Mouse (Mus musculus) frontal cortex, adult 2 months (tissue): ENCODE measurements at regions not wholly inside any gene's neighbourhood (a gene's known extent, or its start where the extent isn't known, plus 50 kb on each side); places are given as distances from the start of the nearest gene placed in this dataset.
A peak's percentile ranks its signal among the peaks of the same experiment; 100 is the strongest.

ENCODE experiments used
- DNase-seq, 2 experiments: peaks; one replicate each; pipeline ENCODE4 v3.0.0; 2022; ENCODE audit warnings: low spot score in 1 of 2; ENCODE audit errors: extremely low spot score in 1 of 2

GRCm38 (mm10) chr14:72226946-72227345, 264.7 kb downstream of the Gm9195 start:
- DNase-seq = no peak

GRCm38 (mm10) chr14:72222836-72223235, 268.8 kb downstream of the Gm9195 start:
- DNase-seq = no peak

- no peak for DNase-seq
Observed at GRCm38 (mm10) chr14:72219523-72219922, 272.1 kb downstream of the Gm9195 start.

- no peak for DNase-seq
Observed at GRCm38 (mm10) chr14:72200307-72200706, 291.3 kb downstream of the Gm9195 start.

- DNase-seq = no peak
Observed at GRCm38 (mm10) chr14:72199900-72200299, 291.7 kb downstream of the Gm9195 start.

- no peak for DNase-seq
Observed at GRCm38 (mm10) chr14:72197972-72198371, 293.7 kb downstream of the Gm9195 start.

GRCm38 (mm10) chr14:72187329-72187984, 304.2 kb downstream of the Gm9195 start:
- peak; percentile 27 to 69 for DNase-seq

- no peak for DNase-seq
Observed at GRCm38 (mm10) chr14:72175751-72176150, 315.9 kb downstream of the Gm9195 start.

- no peak for DNase-seq
Observed at GRCm38 (mm10) chr14:72172549-72173405, 318.9 kb downstream of the Gm9195 start.

GRCm38 (mm10) chr14:72171777-72172176, 319.9 kb downstream of the Gm9195 start:
- DNase-seq = no peak

GRCm38 (mm10) chr14:72158537-72159323, 332.9 kb downstream of the Gm9195 start:
- DNase-seq = peak in 1 of 2 experiments; percentile 5

GRCm38 (mm10) chr14:72155197-72155907, 336.3 kb downstream of the Gm9195 start:
- no peak for DNase-seq

- no peak for DNase-seq
Observed at GRCm38 (mm10) chr14:72151676-72152075, 340.0 kb downstream of the Gm9195 start.

- no peak for DNase-seq
Observed at GRCm38 (mm10) chr14:72149463-72149862, 342.2 kb downstream of the Gm9195 start.

GRCm38 (mm10) chr14:72148886-72149285, 342.8 kb downstream of the Gm9195 start:
- no peak for DNase-seq

GRCm38 (mm10) chr14:72146381-72146780, 345.3 kb downstream of the Gm9195 start:
- DNase-seq = no peak

GRCm38 (mm10) chr14:72142883-72143487, 348.7 kb downstream of the Gm9195 start:
- DNase-seq = no peak

GRCm38 (mm10) chr14:72141136-72141535, 350.5 kb downstream of the Gm9195 start:
- no peak for DNase-seq

- no peak for DNase-seq
Observed at GRCm38 (mm10) chr14:72130149-72130548, 361.5 kb downstream of the Gm9195 start.

GRCm38 (mm10) chr14:72121786-72122185, 369.9 kb downstream of the Gm9195 start:
- no peak for DNase-seq
